Mouse (Mus musculus) stomach, postnatal 0 days (tissue): Measurements from ENCODE around the gene Edc3. TPM values are rescaled to one million over a fixed set of nuclear protein-coding genes. Genes with fewer than 3 reads are reported as not detected.

Experiments
- ATAC-seq: fragments of 200-750 bp; cut with Nextera tagmentation; 2 replicates; pipeline ENCODE4 v1.8.0; 2017; ENCODE audit not compliant: low FRiP score, low TSS enrichment
- DNase-seq: peaks from one replicate; pipeline ENCODE4 v3.0.0-alpha.2; 2016; ENCODE audit warnings: low spot score
- H3K27ac ChIP-seq: fragments of 300-500 bp; sonication (generic); replicated peaks from 2 replicates; pipeline ENCODE4 v1.5.1; 2014; ENCODE audit warnings: mild to moderate bottlenecking, control low read depth
- H3K27me3 ChIP-seq: fragments of 300-500 bp; sonication (generic); 2 replicates; pipeline ENCODE4 v1.6.1; 2014; ENCODE audit warnings: low read length; ENCODE audit not compliant: control insufficient read depth, insufficient read depth
- H3K36me3 ChIP-seq: fragments of 300-500 bp; sonication (generic); 2 replicates; pipeline ENCODE4 v1.6.1; 2014; ENCODE audit warnings: low read length, mixed read lengths; ENCODE audit not compliant: control insufficient read depth, insufficient read depth
- H3K4me1 ChIP-seq: fragments of 300-500 bp; sonication (generic); replicated peaks from 2 replicates; pipeline ENCODE4 v1.6.1; 2014; ENCODE audit warnings: antibody characterized with exemption; ENCODE audit not compliant: control insufficient read depth, insufficient read depth
- H3K4me2 ChIP-seq: fragments of 300-500 bp; sonication (generic); replicated peaks from 2 replicates; pipeline ENCODE4 v1.6.1; 2014; ENCODE audit warnings: low read depth, mild to moderate bottlenecking, control low read depth, moderate library complexity
- H3K4me3 ChIP-seq: fragments of 300-500 bp; sonication (generic); 2 replicates; pipeline ENCODE4 v1.5.1; 2014; ENCODE audit warnings: low read depth, low read length, control low read depth
- H3K9ac ChIP-seq: fragments of 300-500 bp; sonication (generic); 2 replicates; pipeline ENCODE4 v1.6.1; 2014; ENCODE audit warnings: mild to moderate bottlenecking, low read length, control low read depth, mixed read lengths
- H3K9me3 ChIP-seq: fragments of 300-500 bp; sonication (generic); 2 replicates; pipeline ENCODE4 v1.6.1; 2016; ENCODE audit warnings: low read length; ENCODE audit not compliant: control insufficient read depth
- CTCF ChIP-seq: IDR thresholded peaks from 2 replicates; pipeline ENCODE4 v1.5.1; 2016; ENCODE audit warnings: antibody characterized with exemption, low read depth, mild to moderate bottlenecking, moderate library complexity
- EP300 ChIP-seq: optimal IDR thresholded peaks from 2 replicates; pipeline ENCODE3; 2016; ENCODE audit warnings: antibody characterized with exemption
- WGBS: fragments of 180-500 bp; shearing (Covaris S2); extraction: QIAGEN DNeasy Blood & Tissue Kit; methylation state at CpG from one replicate; pipeline ENCODE4 v1.1.7; 2014; 5-methylcytosine and 5-hydroxymethylcytosine counted together
- polyA plus RNA-seq: library from polyadenylated mRNA; unstranded; fragments of >200 nt; fragmentation: Nextera tagmentation; extraction: Ambion mirVana; gene quantifications from 2 replicates; pipeline ENCODE4 v1.2.1, GENCODE M21; 2015

Gene Edc3
- 13.6 and 15.2 TPM in 2 replicates for polyA plus RNA-seq

DNA sequence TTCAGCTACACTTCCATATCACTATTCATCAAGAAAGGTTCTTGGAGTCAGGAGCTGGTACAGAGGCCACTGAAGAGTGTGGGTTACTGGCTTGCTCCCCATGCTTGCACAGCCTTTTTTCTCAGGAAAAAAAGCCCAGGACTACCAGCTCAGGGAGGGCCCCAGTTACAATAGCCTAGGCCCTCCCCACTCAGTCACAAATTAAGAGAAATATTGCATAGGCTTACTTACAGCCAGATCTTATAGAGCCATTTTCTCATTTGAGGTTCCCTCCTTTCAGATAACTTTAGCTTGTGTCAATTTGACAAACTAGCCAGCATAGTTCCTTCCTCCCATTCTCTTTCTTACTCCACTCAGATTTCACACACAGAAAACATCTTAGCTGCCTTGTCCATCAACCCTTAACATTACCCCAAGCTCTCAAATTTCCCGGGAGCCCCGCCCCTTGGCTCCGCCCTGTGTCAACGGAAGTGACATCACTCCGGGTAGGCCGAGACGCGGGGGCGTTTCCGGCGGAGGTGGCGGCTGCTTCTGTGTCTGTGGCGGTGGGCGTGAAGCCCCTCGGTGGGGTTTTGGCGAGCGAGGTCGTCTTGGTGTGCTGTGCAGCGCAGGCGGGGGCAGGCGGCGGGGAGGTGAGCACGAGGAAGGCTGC is at the start of gene Edc3:
Gene Edc3, plus strand, starts transcription at position 473 of the 652 bp plus-strand sequence.
- DNase-seq (peak; percentile 95), ATAC-seq (peak; percentile 93)
- under 1% methylated on average over 23 of the region's 23 CpGs for WGBS
- Histone ChIP-seq H3K27me3 (no peaks in the 10 kb centered on the region), H3K4me1 (no peaks in the 10 kb centered on the region), H3K27ac (peak within 1 kb of the TSS; percentile 94), H3K9me3 (no peaks in the 10 kb centered on the region), H3K9ac (peak within 1 kb of the TSS; percentile 95), H3K4me2 (peak within 1 kb of the TSS; percentile 73), H3K4me3 (peak within 1 kb of the TSS; percentile 90), H3K36me3 (no peaks in the 10 kb centered on the region)
- TF ChIP-seq EP300 (no peak), CTCF (no peak)

DNA sequence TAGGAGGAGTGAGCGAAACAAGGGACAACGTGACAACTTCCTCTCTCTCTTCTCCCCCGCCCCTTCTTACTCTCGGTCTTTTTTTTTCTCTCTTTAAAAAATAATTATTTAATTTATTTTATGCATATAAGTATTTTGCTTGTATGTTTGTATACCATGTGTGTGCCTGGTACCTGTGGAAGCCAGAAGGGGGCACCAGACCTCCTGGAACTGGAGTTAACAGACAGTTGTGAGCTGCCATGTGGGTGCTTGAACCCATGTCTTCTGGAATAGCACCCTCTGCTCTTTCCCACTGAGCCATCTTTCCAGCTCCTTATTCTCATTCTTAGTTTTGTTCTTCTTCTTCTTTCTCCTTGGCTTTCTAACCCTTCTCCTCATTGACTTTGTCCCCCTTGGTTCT is 49.4 kb upstream of the Edc3 start:
- 88% methylated on average over 4 of the region's 4 CpGs for WGBS
- H3K27ac ChIP-seq = no peak overlapping the region
- H3K4me2 ChIP-seq = no peak overlapping the region
- H3K27me3 ChIP-seq = no peaks in the 10 kb centered on the region
- H3K4me1 ChIP-seq = no peaks in the 10 kb centered on the region
- DNase-seq = no peak
- ATAC-seq = no peak
- H3K4me3 ChIP-seq = no peak overlapping the region
- no peaks in the 10 kb centered on the region for H3K36me3 ChIP-seq
- H3K9me3 ChIP-seq = no peaks in the 10 kb centered on the region
- TF ChIP-seq EP300 (no peak), CTCF (peak; percentile 33; the same call in 1 of the 2 replicates)
- H3K9ac ChIP-seq = no peak overlapping the region

GRCm38 (mm10) chr9:57659774-57660173 is 48.6 kb upstream of the Edc3 start:
- Histone ChIP-seq H3K27me3 (no peaks in the 10 kb centered on the region), H3K36me3 (no peaks in the 10 kb centered on the region), H3K4me3 (no peak overlapping the region), H3K9me3 (no peaks in the 10 kb centered on the region), H3K27ac (no peak overlapping the region), H3K4me1 (no peaks in the 10 kb centered on the region), H3K4me2 (no peak overlapping the region), H3K9ac (no peak overlapping the region)
- peak; percentile 92 for TF ChIP-seq CTCF
- TF ChIP-seq EP300 = no peak
- WGBS = 25% methylated on average over 4 of the region's 4 CpGs
- ATAC-seq (peak; percentile 62), DNase-seq (peak; percentile 81)

DNA sequence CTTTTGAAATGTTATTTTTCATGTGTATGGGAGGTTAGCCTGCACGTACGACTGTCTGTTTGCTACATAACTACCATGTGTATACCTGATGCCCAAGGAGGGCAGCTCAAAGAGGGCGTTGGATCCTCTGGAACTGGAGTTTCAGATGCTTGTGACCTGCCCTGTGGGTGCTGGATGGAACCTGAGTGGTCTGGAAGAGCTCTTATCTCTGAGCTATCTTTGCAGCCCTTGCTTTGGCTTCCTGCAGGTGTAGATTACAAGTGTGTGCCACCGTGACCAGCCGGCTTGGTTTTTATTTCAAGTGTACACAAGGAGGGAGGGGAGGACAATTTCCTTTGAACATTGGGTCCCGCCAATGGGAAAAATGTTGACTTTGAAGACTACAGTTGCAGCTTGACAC is 47.8 kb upstream of the Edc3 start:
- 60% methylated on average over 6 of the region's 6 CpGs for WGBS
- no peak overlapping the region for H3K27ac ChIP-seq
- no peaks in the 10 kb centered on the region for H3K36me3 ChIP-seq
- TF ChIP-seq EP300 (no peak), CTCF (no peak)
- H3K27me3 ChIP-seq = no peaks in the 10 kb centered on the region
- no peak overlapping the region for H3K4me3 ChIP-seq
- no peak overlapping the region for H3K4me2 ChIP-seq
- H3K9ac ChIP-seq = no peak overlapping the region
- no peaks in the 10 kb centered on the region for H3K4me1 ChIP-seq
- ATAC-seq (no peak), DNase-seq (no peak)
- H3K9me3 ChIP-seq = no peaks in the 10 kb centered on the region

DNA sequence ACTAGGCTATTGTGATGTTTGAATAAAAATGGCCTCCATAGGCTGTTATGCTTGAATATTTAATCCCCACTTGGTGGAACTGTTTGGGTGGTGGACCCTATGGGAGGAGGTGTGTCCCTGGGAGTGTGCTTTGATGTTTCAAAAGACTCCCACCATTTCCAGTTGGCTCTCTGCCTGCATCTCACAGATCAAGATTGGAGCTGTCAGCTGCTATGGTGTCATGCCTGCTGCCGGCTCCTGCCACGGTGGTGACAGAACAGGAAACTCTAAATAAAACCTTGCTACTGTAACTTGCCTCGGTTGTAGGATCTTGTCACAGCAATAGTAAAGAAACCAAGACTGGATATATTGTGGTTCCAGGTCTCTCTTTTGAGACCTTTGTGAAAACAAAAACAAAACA is 46.8 kb upstream of the Edc3 start:
- ATAC-seq (no peak), DNase-seq (no peak)
- Histone ChIP-seq H3K27me3 (no peaks in the 10 kb centered on the region), H3K9ac (no peak overlapping the region), H3K4me2 (no peak overlapping the region), H3K4me3 (no peak overlapping the region), H3K27ac (no peak overlapping the region), H3K9me3 (no peaks in the 10 kb centered on the region), H3K4me1 (no peaks in the 10 kb centered on the region), H3K36me3 (no peaks in the 10 kb centered on the region)
- 43% methylated on average over 3 of the region's 3 CpGs for WGBS
- TF ChIP-seq CTCF (no peak), EP300 (no peak)

GRCm38 (mm10) chr9:57664616-57665015 is 43.7 kb upstream of the Edc3 start:
- no peaks in the 10 kb centered on the region for H3K36me3 ChIP-seq
- H3K27ac ChIP-seq = no peak overlapping the region
- TF ChIP-seq EP300 = no peak
- TF ChIP-seq CTCF = no peak
- no peaks in the 10 kb centered on the region for H3K9me3 ChIP-seq
- H3K4me2 ChIP-seq = no peak overlapping the region
- no peaks in the 10 kb centered on the region for H3K27me3 ChIP-seq
- DNase-seq = no peak
- 0 out of 2 replicates have a peak, but pooled peaks have one; percentile 36 for ATAC-seq
- no peak overlapping the region for H3K4me3 ChIP-seq
- WGBS = 33% methylated on average over 7 of the region's 7 CpGs
- H3K9ac ChIP-seq = no peak overlapping the region
- no peaks in the 10 kb centered on the region for H3K4me1 ChIP-seq
